Mouse (Mus musculus) lung, adult 2 months (tissue): Measurements from ENCODE around the gene Shf.

Experiments
- CTCF ChIP-seq: fragments of 200-500 bp; IDR thresholded peaks from 2 replicates; pipeline ENCODE4 v1.5.1; 2011; ENCODE audit warnings: mild to moderate bottlenecking, low read length, control low read depth; ENCODE audit not compliant: insufficient read depth
- POLR2A ChIP-seq: fragments of 200-500 bp; IDR thresholded peaks from 2 replicates; pipeline ENCODE4 v1.6.1; 2011; ENCODE audit warnings: low read depth, mild to moderate bottlenecking, control low read depth, low read length, borderline replicate concordance; ENCODE audit errors: extremely low read depth

GRCm38 (mm10) chr2:122323960-122324359 is 45.0 kb downstream of the Shf start:
- no peak for TF ChIP-seq CTCF
- no peak for TF ChIP-seq POLR2A
